Mouse (Mus musculus): ENCODE data around the gene Dao.

The Dao gene

DNA sequence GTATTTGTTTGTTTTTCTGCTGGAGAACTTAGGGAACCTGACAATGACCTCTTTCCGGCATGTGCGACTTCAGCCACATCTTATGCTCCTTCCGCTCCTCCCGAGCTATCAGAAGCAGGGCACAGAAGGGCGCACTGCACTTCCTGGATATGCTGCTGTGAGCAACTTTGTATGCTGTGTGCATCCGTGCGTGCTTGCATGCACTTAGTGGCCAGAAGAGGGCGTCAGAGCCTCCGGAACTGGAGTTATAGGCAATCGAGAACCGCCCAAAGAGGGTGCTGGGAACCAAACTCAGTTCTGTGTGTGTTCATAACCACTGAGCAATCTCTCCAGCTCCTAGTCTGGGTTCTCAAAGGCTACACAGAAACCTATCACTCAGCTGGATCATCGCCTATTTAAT lies 27.1 kb downstream of the Dao start:
- no peak for DNase-seq

DNA sequence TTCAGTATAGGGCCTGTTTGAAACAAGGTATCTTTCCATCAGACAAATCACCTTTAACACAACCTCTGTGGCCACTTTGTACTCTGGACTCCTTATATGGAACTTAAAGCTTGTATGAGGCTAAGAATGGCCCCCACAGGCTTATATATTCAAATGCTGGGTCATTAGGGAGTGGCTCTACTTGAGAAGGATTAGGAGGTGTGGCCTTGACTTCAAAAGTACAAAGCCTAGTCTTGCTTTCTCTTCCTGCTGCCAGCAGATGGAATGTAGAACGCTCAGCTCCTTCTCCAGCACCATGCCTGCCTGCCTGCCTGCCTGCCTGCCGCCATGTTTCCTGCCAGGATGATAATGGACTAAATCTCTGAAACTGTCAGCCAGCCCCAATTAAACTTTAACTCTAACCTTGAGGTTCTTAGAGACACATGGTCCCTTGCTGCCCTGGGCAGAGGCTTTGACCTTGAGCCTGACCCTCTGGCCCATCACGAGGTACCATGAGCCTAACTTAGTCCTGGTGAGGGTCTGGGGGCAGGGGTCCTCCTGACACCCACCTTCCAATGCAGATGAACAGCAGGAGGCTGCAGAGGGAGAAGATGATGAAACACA lies 28.8 kb downstream of the Dao start:
- no peak for DNase-seq

DNA sequence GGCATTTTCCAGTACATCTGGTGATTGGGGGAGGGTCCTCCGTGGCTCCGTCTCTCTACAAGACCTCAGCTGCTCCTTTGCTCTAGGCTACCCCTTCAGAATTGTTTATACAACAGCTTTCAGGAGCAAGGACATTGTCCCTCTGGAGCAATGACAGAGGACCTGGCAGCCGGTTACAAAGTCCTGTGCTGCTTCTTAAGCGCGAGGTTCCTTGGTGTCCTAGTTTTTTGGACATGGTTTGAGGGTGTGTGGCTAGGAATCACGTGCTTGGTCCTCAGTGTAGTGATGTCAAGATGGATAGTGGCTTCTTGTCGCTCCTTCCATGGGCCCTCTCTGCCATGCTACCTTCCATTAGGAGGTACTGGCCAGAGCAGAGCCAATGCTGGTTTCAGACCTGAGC lies 30.9 kb downstream of the Dao start:
- DNase-seq = peak; percentile 38

GRCm38 (mm10) chr5:114035111-114035510 lies 31.6 kb downstream of the Dao start:
- peak; percentile 68 for DNase-seq

DNA sequence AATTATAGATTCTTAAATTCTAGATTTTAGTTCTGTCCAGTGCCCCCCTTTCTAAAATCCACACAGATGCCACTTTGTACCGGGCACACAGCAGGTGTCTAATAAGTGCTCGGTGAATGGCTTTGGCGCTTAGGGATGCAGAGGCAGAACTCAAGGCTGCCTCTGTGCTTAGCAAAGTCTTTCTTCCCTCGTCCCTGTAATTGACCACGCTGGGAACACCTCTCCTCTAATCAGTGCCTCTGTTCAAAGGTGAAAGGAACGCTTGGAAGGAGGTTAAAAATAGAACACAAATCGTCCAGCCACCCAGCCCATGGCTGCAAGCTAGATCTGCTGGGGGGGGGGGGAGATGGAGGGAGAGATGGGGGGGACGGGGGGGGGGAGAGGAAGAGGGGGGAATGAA lies 37.0 kb downstream of the Dao start:
- no peak for DNase-seq

DNA sequence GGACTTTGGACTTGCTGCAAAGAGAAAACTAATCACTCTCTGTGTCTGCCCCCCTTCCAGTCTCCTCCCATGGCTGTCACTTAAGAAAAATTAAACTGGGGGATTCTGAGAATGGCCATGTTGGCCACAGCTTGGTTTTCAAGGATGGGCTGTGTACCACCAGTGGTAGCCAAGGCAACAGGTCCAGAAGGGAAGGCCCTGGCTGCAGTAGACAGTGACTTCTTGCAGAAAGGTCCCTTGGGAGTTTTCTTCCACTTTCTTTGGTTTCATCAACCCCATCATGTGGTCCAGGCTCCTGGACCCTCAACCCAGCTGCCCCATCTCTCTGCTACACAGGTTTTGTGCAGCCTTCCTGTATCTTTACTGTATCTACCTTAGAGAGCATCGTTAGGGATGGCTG lies 37.4 kb downstream of the Dao start:
- DNase-seq = no peak

DNA sequence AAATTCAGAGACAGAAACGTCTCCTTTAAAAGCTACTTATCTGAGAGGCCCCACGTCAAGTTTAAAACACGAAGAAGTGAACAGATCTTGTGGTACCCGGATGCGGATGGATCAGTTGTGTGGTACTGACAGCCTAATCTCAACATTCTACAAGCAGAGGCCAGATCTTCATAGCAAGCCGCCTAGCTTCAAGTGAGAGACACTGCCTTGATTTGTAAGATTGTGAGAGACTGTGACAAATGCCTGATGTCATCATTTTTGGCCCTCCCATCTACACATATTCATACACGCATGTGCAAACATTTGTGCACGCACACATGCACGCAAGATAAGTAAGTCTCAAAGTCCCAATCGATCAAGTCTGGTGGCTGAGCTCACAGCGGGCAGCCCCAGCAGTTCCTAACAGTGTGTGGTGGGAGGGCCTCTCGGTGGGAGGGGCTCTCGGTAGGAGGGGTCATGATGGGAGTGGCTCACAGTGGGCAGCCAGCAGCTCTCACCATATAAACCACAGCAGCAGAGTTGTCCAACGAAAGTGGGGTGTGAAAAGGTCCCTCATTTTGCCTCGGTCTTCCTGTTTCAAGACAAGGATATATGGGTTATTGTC lies 37.9 kb downstream of the Dao start:
- DNase-seq = no peak

DNA sequence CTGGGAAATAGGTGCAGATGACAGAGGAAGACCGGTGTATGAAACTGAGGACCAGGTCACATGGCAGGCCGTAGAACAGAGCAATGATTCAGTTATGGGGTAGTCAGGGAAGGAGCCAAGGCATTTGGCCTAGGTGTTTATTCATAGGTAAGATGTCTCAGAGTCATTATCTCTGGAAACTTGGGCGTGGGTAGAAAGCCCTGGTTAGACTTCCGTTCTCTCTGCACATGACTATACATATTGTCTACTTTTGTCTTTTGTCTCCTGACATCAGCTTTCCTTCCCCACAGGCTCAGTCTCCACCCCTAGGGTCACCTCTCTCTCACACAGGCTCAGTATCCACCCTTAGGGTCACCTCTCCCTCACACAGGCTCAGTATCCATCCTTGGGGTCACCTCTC lies 40.3 kb downstream of the Dao start:
- no peak for DNase-seq

DNA sequence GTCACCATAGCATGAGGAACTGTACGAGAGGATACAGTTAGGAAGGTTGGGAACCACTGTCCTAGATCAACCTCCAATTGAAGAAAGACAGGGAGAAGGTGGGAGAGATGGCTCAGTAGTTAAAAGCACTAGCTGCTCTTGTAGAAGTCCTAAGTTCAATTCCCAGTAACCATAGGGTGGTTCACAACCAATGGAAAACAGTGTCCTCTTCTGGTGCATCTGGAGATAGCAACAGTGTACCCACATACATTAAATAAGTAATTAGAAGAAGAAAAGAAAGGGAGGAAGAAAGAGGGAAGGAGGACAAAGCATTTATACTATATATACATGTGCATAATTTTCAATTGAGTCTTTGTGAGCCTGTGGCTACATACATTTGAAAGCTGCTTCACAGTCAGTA lies 41.6 kb downstream of the Dao start:
- DNase-seq = no peak

DNA sequence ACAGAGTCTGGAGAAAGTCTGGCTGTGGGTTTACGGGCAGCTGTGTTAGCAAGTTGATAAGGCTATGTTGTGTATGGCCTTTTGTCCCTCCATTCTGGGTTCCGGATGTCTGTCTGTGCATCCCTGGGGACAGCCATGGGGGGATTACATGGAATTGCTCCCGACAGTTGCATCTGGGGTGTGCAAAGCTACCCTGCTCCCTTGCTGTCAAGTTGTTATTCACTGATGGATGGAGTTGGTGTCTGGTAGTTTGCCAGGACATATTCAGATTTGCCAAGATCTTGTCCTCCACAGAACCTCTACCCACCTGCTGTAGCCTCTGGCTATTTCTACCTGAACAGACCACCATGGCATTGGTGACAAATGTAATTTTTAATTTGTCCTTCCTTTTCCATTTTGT lies 42.6 kb downstream of the Dao start:
- DNase-seq = no peak

DNA sequence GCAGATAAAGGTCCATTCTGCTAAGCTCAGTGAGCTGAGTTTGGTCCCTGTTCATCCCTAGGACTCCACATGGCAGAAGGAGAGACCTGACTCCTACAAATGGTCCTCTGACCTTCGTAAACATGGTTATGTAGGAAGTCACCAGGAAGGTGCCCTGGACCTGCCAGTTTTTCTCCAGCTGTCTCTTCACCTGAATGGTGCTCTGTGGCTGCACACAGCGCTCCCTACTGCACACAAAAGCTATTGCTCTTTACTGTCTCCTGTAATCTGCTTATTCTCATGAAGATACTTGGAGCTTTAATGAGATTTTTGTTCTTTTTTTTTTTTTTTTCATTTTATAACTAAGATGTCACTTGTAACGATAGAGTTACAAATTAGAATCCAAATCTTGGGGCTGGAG lies 43.1 kb downstream of the Dao start:
- DNase-seq = no peak

DNA sequence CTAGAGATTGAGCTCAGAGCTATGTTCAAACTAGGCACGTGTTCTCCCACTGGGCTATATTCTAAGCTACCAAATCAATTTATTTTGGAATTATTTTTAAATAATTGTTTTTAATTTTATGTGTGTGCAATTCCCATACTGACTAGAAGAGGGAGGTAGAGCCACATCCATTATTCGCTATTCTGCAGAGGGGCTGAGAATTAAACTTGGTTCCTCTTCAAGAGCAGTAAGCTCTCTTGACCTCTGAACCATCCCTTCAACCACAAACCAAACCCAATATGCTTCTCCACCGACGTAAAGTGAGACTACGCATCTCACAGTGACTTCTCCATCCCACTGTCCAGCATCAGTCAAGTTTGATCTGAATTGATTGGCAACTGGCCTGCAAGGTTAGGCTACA lies 43.7 kb downstream of the Dao start:
- DNase-seq = no peak

- no peak for DNase-seq
Measured at GRCm38 (mm10) chr5:114048731-114049308, 45.3 kb downstream of the Dao start.

- peak; percentile 74 for DNase-seq
Measured at GRCm38 (mm10) chr5:114052246-114052761, 48.8 kb downstream of the Dao start.

GRCm38 (mm10) chr5:114057129-114057731 lies 53.7 kb downstream of the Dao start:
- DNase-seq = no peak

GRCm38 (mm10) chr5:114061675-114062074 lies 58.2 kb downstream of the Dao start:
- no peak for DNase-seq

- no peak for DNase-seq
Measured at GRCm38 (mm10) chr5:114063958-114064357, 60.5 kb downstream of the Dao start.

GRCm38 (mm10) chr5:114065161-114065560 lies 61.7 kb downstream of the Dao start, which contains the start of gene Usp30:
Gene Usp30 (plus strand): TSS chr5:114065461.
- no peak for DNase-seq

- DNase-seq = no peak
Measured at GRCm38 (mm10) chr5:114066601-114067000, 63.1 kb downstream of the Dao start.

DNA sequence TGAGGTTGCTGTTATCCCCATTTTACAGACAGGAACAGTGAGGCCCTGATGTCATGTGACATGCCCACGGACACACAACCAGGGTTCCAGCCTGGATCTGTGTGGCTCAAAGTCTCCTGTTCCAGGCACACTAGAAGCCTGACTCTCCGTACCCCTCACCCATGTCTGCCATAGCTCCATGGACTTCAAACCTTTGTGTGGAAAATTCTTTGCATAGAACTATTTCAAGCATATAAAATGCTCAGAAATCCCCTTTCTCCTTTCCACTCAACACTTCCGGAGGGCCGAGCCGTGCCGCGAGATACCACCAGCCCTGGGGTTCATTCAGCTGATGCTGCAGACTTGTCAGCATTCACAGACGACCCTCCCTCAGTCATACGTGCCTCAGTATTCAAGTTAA lies 64.0 kb downstream of the Dao start:
- DNase-seq = no peak

GRCm38 (mm10) chr5:114067982-114068381 lies 64.5 kb downstream of the Dao start:
- no peak for DNase-seq

- DNase-seq = no peak
Measured at GRCm38 (mm10) chr5:114070858-114071257, 67.4 kb downstream of the Dao start.

DNA sequence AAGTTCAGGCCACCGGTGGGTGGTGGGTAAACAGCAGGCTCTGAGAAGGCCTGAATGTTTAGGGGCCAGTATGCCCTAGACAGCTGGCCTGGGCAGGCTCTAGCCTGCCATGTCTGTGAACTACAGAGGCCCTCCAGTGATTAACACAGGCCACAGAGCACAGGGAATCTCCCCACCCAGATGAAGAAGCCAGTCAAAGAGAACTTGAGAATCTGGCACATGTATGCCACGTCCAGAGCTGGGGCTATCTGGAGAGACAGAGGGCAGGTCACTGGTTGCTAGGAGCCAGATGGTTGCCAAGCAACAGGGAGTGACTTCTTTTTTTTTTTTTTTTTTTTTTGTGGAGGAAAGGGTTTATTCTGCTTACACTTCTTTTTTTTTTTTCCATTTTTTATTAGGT lies 68.8 kb downstream of the Dao start:
- no peak for DNase-seq
